Mouse (Mus musculus) heart, embryonic 14.5 days (tissue): ENCODE measurements at regions not wholly inside any gene's neighbourhood (a gene's known extent, or its start where the extent isn't known, plus 50 kb on each side); places are given as distances from the start of the nearest gene placed in this dataset.

Source experiments
- ATAC-seq: fragments of 200-750 bp; cut with Nextera tagmentation; 2 replicates; pipeline ENCODE4 v1.8.0; 2017; ENCODE audit warnings: low read depth, moderate TSS enrichment; ENCODE audit not compliant: insufficient number of reproducible peaks, insufficient read depth, low FRiP score
- H3K27ac ChIP-seq, 2 experiments: fragments of 200-500 bp in 1 of 2; fragments of 300-500 bp in 1 of 2; sonication (generic) in 1 of 2; replicated peaks in 1 of 2; 2 replicates each; pipeline ENCODE4 v1.5.1; 2012 to 2014; ENCODE audit warnings: low read depth in 2 of 2, low read length in 2 of 2, control low read depth in 1 of 2, mild to moderate bottlenecking in 1 of 2, mixed read lengths in 1 of 2; ENCODE audit not compliant: control insufficient read depth in 1 of 2, insufficient read depth in 1 of 2
- H3K27me3 ChIP-seq: fragments of 300-500 bp; sonication (generic); 2 replicates; pipeline ENCODE4 v1.6.1; 2014; ENCODE audit warnings: mild to moderate bottlenecking, low read length, control low read depth; ENCODE audit not compliant: control insufficient read depth, insufficient read depth
- H3K36me3 ChIP-seq: fragments of 300-500 bp; sonication (generic); 2 replicates; pipeline ENCODE4 v1.6.1; 2014; ENCODE audit warnings: mild to moderate bottlenecking, control low read depth, low read length, mixed read lengths; ENCODE audit not compliant: control insufficient read depth, insufficient read depth
- H3K4me1 ChIP-seq, 2 experiments: fragments of 200-500 bp in 1 of 2; fragments of 300-500 bp in 1 of 2; sonication (generic) in 1 of 2; 2 replicates each; pipeline ENCODE4 v1.6.1; 2012 to 2014; ENCODE audit warnings: low read length in 2 of 2, control low read depth in 1 of 2, mixed read lengths in 1 of 2; ENCODE audit not compliant: control insufficient read depth in 2 of 2, insufficient read depth in 2 of 2
- H3K4me2 ChIP-seq: fragments of 300-500 bp; sonication (generic); 2 replicates; pipeline ENCODE4 v1.6.1; 2014; ENCODE audit warnings: mild to moderate bottlenecking, low read length
- H3K4me3 ChIP-seq, 2 experiments: fragments of 200-500 bp in 1 of 2; fragments of 300-500 bp in 1 of 2; sonication (generic) in 1 of 2; 2 replicates each; pipeline ENCODE4 v1.5.1; 2012 to 2014; ENCODE audit warnings: low read length in 2 of 2, mild to moderate bottlenecking in 2 of 2, control low read depth in 1 of 2, low read depth in 1 of 2, moderate library complexity in 1 of 2; ENCODE audit not compliant: control insufficient read depth in 1 of 2, insufficient read depth in 1 of 2
- H3K9ac ChIP-seq: fragments of 300-500 bp; sonication (generic); 2 replicates; pipeline ENCODE4 v1.6.1; 2014; ENCODE audit warnings: mild to moderate bottlenecking, low read length
- H3K9me3 ChIP-seq: fragments of 300-500 bp; sonication (generic); 2 replicates; pipeline ENCODE4 v1.6.1; 2016; ENCODE audit warnings: low read length, control low read depth; ENCODE audit not compliant: control insufficient read depth
- WGBS: fragments of 180-500 bp; shearing (Covaris S2); extraction: QIAGEN DNeasy Blood & Tissue Kit; methylation state at CpG from one replicate; pipeline ENCODE4 v1.1.7; 2014; 5-methylcytosine and 5-hydroxymethylcytosine counted together

DNA sequence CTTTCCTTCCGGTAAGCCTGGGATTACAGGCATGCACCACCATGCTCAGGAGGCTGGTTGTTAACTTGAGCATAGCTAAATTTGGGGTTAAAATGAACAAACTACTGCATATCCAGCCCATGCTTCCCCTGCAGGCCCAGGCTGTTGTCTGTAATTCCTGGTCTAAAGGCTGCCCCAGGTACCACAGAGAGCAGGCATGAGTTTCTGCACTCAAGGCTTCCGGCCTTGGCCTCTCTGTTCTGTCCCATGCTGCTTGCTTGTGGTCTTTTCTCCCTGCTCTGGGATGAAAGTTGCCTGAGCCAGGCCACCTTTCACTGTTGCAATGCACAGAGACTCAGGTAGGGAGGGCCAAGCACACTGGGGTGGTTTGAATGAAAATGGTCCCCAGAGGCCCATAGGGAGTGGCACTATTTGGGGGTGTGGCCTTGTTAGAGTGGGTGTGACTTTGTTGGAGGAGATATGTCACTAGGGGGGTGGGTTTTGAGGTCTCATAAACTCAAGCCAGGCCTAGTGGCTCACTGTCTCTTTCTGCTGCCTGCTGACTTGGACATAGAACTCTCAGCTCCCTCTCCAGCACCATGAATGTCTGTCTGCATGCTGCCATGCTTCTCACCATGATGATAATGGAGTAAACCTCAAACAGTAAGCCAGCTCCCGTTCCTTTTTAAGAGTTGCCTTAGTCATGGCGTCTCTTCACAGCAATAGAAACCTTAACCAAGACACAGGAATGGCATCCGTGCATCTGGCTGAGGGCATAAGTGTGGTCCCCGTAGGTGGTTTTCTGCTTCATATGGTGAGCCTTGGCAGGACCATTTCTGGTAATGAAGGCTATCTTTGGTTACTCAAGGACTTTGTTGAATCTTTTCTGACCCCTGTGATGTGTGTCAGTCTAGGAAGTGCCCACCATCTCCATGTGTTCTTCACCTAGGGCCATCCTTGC lies 86.7 kb upstream of the Zfp366 start:
- Histone ChIP-seq H3K4me2 (no peak overlapping the region), H3K27ac (no peak overlapping the region), H3K27me3 (peaks cover 4% of the 10 kb centered on the region; the same call in 1 of the 2 replicates), H3K4me1 (no peaks in the 10 kb centered on the region), H3K9ac (no peak overlapping the region), H3K4me3 (no peak overlapping the region), H3K9me3 (no peaks in the 10 kb centered on the region), H3K36me3 (no peaks in the 10 kb centered on the region)
- WGBS: 90% methylated on average over 6 of the region's 6 CpGs
- no peak for ATAC-seq

DNA sequence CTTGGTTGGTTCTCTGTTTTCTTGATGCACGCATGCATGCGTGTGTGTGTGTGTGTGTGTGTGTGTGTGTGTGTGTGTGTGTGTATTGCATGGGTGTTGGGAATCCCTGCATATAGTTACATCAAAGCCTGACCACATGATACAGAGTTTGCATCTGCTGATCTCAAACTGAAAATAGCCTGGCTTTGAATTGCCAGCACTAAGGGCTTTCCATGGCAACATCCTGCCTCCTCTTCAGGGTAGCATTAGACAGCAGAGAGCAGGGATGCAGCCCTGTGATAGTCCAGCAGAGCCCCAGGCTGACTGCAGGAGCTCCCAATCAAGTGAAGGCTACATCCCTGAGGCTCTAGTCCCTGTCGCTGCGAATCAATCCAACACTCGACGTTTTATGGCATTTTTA lies 87.8 kb upstream of the Zfp366 start:
- no peak for ATAC-seq
- Histone ChIP-seq H3K36me3 (no peaks in the 10 kb centered on the region), H3K9me3 (no peaks in the 10 kb centered on the region), H3K4me2 (no peak overlapping the region), H3K4me1 (peaks cover 2 to 6% of the 10 kb centered on the region in 2 experiments; a peak in 3 of 4 replicates), H3K4me3 (no peak overlapping the region), H3K27me3 (peaks cover 4% of the 10 kb centered on the region; the same call in 1 of the 2 replicates), H3K27ac (no peak overlapping the region), H3K9ac (no peak overlapping the region)
- 90% methylated on average over 6 of the region's 6 CpGs for WGBS

DNA sequence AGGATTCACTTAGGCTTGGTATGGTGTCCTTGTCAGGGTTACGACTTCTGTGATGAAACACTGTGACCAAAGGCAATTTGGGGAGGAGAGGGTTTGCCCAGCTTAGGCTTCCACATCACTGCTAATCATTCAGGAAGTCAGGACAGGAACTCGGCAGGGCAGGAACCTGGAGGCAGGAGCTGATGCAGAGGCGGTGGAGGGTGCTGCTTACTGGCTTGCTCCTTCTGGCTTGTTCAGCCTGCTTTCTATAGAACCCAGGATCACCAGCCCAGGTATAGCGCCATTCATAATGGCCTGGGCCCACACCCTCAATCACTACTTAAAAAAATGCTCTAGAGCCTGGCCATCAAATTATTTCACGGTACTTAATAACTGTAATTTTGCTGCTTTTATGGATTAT lies 89.6 kb upstream of the Zfp366 start:
- Histone ChIP-seq H3K4me3 (no peak overlapping the region), H3K27me3 (no peaks in the 10 kb centered on the region; the same call in 1 of the 2 replicates), H3K4me2 (no peak overlapping the region), H3K4me1 (peaks cover 2 to 8% of the 10 kb centered on the region in 2 experiments; a peak in 3 of 4 replicates), H3K27ac (no peak overlapping the region), H3K9ac (no peak overlapping the region), H3K36me3 (no peaks in the 10 kb centered on the region), H3K9me3 (no peaks in the 10 kb centered on the region)
- ATAC-seq: no peak
- WGBS: 85% methylated on average over 5 of the region's 5 CpGs

DNA sequence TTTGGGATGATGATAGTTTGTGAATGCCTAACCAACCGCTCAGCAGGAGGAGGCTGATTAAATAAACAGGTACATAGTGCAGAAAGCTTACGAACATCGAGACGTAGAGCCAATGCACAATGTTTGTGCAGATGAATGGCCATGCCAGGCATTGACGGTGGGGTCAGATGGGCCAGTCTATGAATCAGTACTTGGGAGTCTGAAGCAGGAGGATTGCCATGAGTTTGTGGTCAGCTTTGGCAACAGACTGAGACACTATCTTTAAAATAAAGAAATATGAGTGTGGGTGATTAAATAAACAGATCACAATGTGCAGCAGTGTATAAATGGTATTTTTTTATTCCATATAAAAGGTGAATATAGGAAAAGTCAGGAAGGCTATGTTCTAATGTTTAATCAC lies 90.4 kb upstream of the Zfp366 start:
- no peak for ATAC-seq
- H3K4me1 ChIP-seq: peaks cover 2 to 8% of the 10 kb centered on the region in 2 experiments; a peak in 3 of 4 replicates
- no peak overlapping the region for H3K27ac ChIP-seq
- no peaks in the 10 kb centered on the region; the same call in 1 of the 2 replicates for H3K27me3 ChIP-seq
- H3K9me3 ChIP-seq: no peaks in the 10 kb centered on the region
- H3K36me3 ChIP-seq: no peaks in the 10 kb centered on the region
- no peak overlapping the region for H3K4me2 ChIP-seq
- H3K4me3 ChIP-seq: no peak overlapping the region
- 91% methylated on average over 5 of the region's 5 CpGs for WGBS
- H3K9ac ChIP-seq: no peak overlapping the region

DNA sequence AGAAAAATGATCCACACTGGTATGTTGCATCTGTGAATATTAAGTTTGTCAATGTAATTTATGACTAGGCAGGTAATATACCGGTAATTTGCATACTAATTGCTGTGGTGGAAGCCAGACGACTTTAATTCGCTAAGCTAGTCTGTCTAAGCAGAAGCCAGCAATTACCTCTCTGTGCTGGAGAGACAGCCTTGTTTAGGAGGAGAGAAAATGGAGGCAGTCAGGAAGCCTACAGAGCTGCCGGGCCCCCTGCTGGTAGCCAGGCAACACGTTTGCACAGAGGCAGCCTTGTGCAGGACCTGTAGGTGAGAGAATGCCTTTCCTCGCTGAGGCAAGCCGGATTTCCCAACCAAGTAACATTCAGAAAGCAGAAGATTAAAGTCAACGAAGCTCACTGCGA lies 91.4 kb upstream of the Zfp366 start:
- Histone ChIP-seq H3K9me3 (no peaks in the 10 kb centered on the region), H3K9ac (no peak overlapping the region), H3K36me3 (no peaks in the 10 kb centered on the region), H3K4me2 (no peak overlapping the region), H3K27ac (no peak overlapping the region), H3K27me3 (no peaks in the 10 kb centered on the region), H3K4me1 (peaks cover 2 to 8% of the 10 kb centered on the region in 2 experiments; a peak in 3 of 4 replicates), H3K4me3 (no peak overlapping the region)
- ATAC-seq: peak; percentile 70; the same call in 1 of the 2 replicates
- 16% methylated on average over 9 of the region's 9 CpGs for WGBS

DNA sequence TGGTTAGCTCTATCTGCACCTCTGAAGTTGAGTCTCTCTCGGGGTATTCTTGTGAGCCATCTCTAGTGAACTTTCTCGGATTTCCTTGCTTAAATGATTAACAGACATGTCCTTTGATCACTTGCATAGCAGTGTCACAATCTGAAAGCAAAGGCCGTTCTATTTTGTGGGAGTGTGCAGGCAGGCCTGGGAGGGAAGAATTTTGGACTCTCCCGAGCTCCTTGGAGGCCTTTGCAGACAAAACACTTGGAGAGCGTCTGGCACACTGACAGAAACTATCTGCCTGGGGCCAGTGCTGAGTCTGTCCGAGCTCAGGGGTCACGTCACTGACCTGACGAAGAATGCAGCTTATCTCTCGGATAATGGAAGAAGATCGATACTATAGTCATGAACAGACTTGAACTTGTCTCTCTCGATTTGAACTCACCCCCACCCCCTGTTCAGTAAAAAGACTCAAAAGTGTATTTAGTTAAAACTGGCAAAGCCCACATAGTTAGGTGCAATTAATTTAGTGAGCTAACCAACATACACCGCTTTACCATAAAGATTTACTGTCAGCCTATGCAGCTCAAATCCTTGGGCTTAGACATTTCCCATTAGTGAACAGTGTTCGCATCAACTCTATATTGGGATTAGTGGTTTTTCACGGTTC lies 92.2 kb upstream of the Zfp366 start:
- peak overlapping the region; percentile 4; the same call in 1 of the 2 replicates for H3K9ac ChIP-seq
- peak; percentile 39; the same call in 1 of the 2 replicates for ATAC-seq
- H3K4me2 ChIP-seq: peak overlapping the region; percentile 26; the same call in 1 of the 2 replicates

DNA sequence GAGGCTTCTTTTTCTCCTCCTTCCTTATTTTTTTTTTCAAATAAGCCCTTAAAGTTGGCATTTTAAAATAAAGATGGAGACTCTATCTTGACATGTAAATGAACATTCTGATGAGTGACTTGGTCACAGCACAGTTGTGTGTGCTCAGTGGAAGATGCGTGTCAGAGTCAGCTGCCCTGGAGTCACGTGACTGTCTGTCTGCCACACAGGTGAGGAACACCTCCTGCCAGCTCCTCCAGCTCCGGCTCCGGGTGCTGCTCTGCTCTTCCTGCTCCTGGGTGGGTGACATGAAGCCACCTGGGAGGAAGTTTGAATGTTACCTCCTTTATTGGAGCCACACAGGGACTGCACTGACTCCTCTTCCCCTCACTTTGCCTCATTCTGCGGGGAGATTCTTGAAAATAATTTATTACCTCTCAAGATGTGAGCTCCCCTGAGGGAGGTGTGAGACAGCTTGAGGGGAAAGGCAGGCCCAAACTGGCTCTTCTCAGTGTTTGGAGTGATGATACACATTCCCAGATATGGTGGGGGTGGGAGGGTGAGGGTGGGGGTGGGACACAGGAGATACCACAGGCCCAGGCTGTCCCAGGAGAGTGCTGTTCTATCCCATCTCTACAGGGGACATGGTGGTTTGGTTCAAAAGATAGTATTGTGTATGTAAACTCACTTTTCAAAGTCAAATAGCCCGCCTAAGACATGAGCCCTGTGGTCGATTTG lies 92.9 kb upstream of the Zfp366 start:
- Histone ChIP-seq H3K9ac (peak overlapping the region; percentile 4; the same call in 1 of the 2 replicates), H3K4me3 (no peak overlapping the region), H3K9me3 (no peaks in the 10 kb centered on the region), H3K4me2 (no peak overlapping the region), H3K4me1 (peaks cover 2 to 8% of the 10 kb centered on the region in 2 experiments; a peak in 3 of 4 replicates), H3K36me3 (no peaks in the 10 kb centered on the region), H3K27me3 (no peaks in the 10 kb centered on the region), H3K27ac (0 out of 4 replicates have a peak overlapping the region, but pooled peaks of 1 of the 2 experiments have one; percentile 41)
- no peak for ATAC-seq
- 68% methylated on average over 7 of the region's 7 CpGs for WGBS

More for the DNA sequence above, 92.2 kb upstream of the Zfp366 start:
- no peaks in the 10 kb centered on the region for H3K9me3 ChIP-seq
- WGBS: 30% methylated on average over 14 of the region's 14 CpGs
- H3K27me3 ChIP-seq: no peaks in the 10 kb centered on the region
- 0 out of 4 replicates have a peak overlapping the region, but pooled peaks of 1 of the 2 experiments have one; percentile 41 for H3K27ac ChIP-seq
- no peak overlapping the region for H3K4me3 ChIP-seq
- H3K4me1 ChIP-seq: peaks cover 2 to 8% of the 10 kb centered on the region in 2 experiments; a peak in 3 of 4 replicates
- no peaks in the 10 kb centered on the region for H3K36me3 ChIP-seq
